Mouse (Mus musculus): ENCODE data around the gene Eif4h. TPM values are rescaled to one million over a fixed set of nuclear protein-coding genes. Genes with fewer than 3 reads are reported as not detected.
A peak's percentile ranks its signal among the peaks of the same experiment; 100 is the strongest.

The Eif4h gene
- total and polyA plus RNA-seq, 2 experiments from 2014 or later: 304 to 489 TPM

DNA sequence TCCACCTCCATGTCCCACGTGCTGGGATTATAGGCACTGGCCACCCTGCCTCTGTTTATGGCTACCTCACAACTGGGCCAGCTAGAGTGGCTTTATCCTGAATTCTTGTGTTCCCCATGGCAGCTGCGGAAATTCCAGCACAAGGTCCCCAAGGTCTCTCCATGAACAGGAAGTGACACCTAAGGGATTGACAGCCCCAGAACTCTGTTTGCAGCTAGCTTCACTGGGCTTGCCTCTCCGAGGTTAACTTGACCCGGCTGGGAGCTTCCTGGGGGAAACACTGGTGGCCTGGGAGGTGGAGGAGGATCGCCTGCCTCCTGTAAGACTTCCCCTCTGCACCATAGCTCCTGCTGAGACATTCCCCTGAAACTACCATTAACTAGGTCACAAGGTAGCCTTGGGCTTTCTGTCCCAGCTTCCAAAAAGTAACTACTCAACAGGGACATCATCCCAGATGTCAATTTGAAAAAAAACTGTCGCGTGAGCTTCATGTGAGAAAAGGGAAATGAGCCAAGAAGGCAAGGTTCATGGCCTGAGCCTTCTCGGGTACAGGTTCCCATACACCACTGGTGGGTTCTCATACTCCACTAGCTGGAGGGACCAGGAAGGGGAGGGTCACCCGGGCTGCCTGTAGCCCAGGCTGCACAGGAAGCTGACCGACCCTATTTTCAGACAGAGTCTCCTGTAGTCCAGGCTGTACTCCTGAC lies 66.6 kb downstream of the Eif4h start:
- ATAC-seq (0 out of 2 replicates have a peak, but pooled peaks have one; percentile 18), DNase-seq (ENCODE audit: low spot score) (no peak)
- H3K36me3 ChIP-seq (ENCODE audit: insufficient read depth, low read length): no peaks in the 10 kb centered on the region
- no peaks in the 10 kb centered on the region for H3K27me3 ChIP-seq (ENCODE audit: insufficient read depth, low read length)
- peak overlapping the region; percentile 17; the same call in 1 of the 2 replicates for H3K27ac ChIP-seq
- peak overlapping the region; percentile 51; the same call in 1 of the 2 replicates for H3K9ac ChIP-seq (replicated peaks; ENCODE audit: low read length)
- peak overlapping the region; percentile 43 for H3K4me3 ChIP-seq (ENCODE audit: low read length)
- no peak for TF ChIP-seq CTCF (IDR thresholded peaks at IDR 0.05; ENCODE audit: low read depth)
- H3K9me3 ChIP-seq (ENCODE audit: low read length): no peaks in the 10 kb centered on the region
- 0 out of 2 replicates have a peak, but pooled peaks cover 7% of the 10 kb centered on the region for H3K4me1 ChIP-seq (ENCODE audit: insufficient read depth, low read length)
- peak overlapping the region; percentile 79 for H3K4me2 ChIP-seq (ENCODE audit: low read depth, low read length)
- WGBS: 40% methylated on average over 10 of the region's 10 CpGs

DNA sequence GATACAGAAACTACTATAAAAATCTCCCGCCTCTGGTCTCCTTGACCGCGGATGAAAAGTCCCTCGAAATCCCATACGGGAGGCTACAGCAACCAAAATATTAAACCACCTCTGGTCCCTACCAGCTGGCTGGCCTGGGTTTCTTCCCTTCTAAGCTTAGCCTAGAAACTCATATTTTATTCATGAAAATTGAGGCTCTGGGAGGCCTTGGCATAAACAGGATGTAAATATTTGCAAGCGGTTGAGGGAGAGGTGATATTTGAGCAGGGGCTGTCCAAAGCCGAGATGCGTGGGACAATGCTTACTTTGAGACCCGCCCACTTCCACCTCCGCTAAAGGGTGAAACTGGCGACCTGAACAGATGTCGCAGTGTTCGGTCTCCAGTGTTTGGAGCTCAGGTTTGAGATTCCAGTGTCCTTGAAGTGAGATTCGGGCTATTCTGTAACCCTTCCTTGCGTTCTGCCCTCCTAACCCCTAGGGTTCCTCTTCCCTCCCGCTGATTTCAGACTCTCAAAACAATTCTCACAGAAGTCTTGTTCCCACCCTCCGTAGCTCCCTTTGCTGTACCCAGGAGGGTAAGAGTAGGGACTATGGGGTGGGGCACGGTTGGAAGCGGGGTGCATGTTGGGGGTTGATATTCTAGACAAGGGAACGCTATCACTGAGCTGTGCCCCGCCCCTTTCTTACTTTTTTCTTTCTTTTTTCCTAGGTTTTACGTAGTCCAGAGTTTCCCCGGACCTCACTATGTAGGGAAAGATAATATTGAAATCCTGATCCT lies 67.4 kb downstream of the Eif4h start:
- 0 out of 2 replicates have a peak, but pooled peaks cover 7% of the 10 kb centered on the region for H3K4me1 ChIP-seq (ENCODE audit: insufficient read depth, low read length)
- H3K9ac ChIP-seq (replicated peaks; ENCODE audit: low read length): peak overlapping the region; percentile 51
- peak overlapping the region; percentile 43 for H3K4me3 ChIP-seq (ENCODE audit: low read length)
- peak overlapping the region; percentile 45; the same call in 1 of the 2 replicates for H3K27ac ChIP-seq
- WGBS: 2% methylated on average over 23 of the region's 23 CpGs
- H3K9me3 ChIP-seq (ENCODE audit: low read length): no peaks in the 10 kb centered on the region
- peak overlapping the region; percentile 79 for H3K4me2 ChIP-seq (ENCODE audit: low read depth, low read length)
- ATAC-seq: peak; percentile 84; the same call in 1 of the 2 replicates
- peak; percentile 90 for DNase-seq (ENCODE audit: low spot score)
- H3K36me3 ChIP-seq (ENCODE audit: insufficient read depth, low read length): no peaks in the 10 kb centered on the region
- H3K27me3 ChIP-seq (ENCODE audit: insufficient read depth, low read length): no peaks in the 10 kb centered on the region
- no peak for TF ChIP-seq CTCF (IDR thresholded peaks at IDR 0.05; ENCODE audit: low read depth)

Small RNAs within 50 kb of the gene (microRNA-seq; reads per million reads assigned to microRNA genes)
- 0 to 0.72 reads per million in 2 experiments for gene Mir7228

Other genes with a start within 250 kb of the Eif4h start
- gene Gtf2ird1, start 182.8 kb downstream of the Eif4h start, total RNA-seq (2014; rRNA removed): 46.4 and 54.4 TPM in 2 replicates
- 52.7 and 57.7 TPM in 2 replicates for gene Gtf2ird1, start 182.8 kb downstream of the Eif4h start, polyA plus RNA-seq (2015; fragmentation: Nextera tagmentation; extraction: Ambion mirVana)
- gene Clip2, start 87.1 kb downstream of the Eif4h start, total RNA-seq (2014; rRNA removed): 133 and 150 TPM in 2 replicates
- gene Clip2, start 87.1 kb downstream of the Eif4h start, polyA plus RNA-seq (2015; fragmentation: Nextera tagmentation; extraction: Ambion mirVana): 10.7 and 10.9 TPM in 2 replicates
- not detected in 2 replicates for gene Syna, start 79.3 kb downstream of the Eif4h start, total RNA-seq (2014; rRNA removed)
- gene Syna, start 79.3 kb downstream of the Eif4h start, polyA plus RNA-seq (2015; fragmentation: Nextera tagmentation; extraction: Ambion mirVana): 0.81 TPM in 2 replicates
- 50.9 and 76.3 TPM in 2 replicates for gene Rfc2, start 58.1 kb downstream of the Eif4h start, total RNA-seq (2014; rRNA removed)
- 164 and 168 TPM in 2 replicates for gene Rfc2, start 58.1 kb downstream of the Eif4h start, polyA plus RNA-seq (2015; fragmentation: Nextera tagmentation; extraction: Ambion mirVana)
- 0.93 and 2.8 TPM in 2 replicates for gene Lat2, start 24.5 kb downstream of the Eif4h start, total RNA-seq (2014; rRNA removed)
- 1.6 and 4.8 TPM in 2 replicates for gene Lat2, start 24.5 kb downstream of the Eif4h start, polyA plus RNA-seq (2015; fragmentation: Nextera tagmentation; extraction: Ambion mirVana)
- gene Limk1, start 49.1 kb upstream of the Eif4h start, total RNA-seq (2014; rRNA removed): 89.7 and 90.6 TPM in 2 replicates
- gene Limk1, start 49.1 kb upstream of the Eif4h start, polyA plus RNA-seq (2015; fragmentation: Nextera tagmentation; extraction: Ambion mirVana): 19.7 and 20.4 TPM in 2 replicates
- 31.8 and 43.3 TPM in 2 replicates for gene Eln, start 107.8 kb upstream of the Eif4h start, total RNA-seq (2014; rRNA removed)
- 30.4 and 47.4 TPM in 2 replicates for gene Eln, start 107.8 kb upstream of the Eif4h start, polyA plus RNA-seq (2015; fragmentation: Nextera tagmentation; extraction: Ambion mirVana)

Data from hindbrain, postnatal 0 days (tissue).